Mouse (Mus musculus) heart, adult 9 months (tissue): Measurements from ENCODE around the gene Tmem221.

Source experiments
- DNase-seq, 2 experiments: peaks; one replicate each; pipeline ENCODE4 v3.0.0; 2022; ENCODE audit warnings: low spot score in 2 of 2

Tmem221 gene

GRCm38 (mm10) chr8:71511644-71512043 is 47.0 kb downstream of the Tmem221 start, which contains the start of gene Plvap:
Gene Plvap (minus strand): TSS chr8:71511752.
- DNase-seq = no peak

GRCm38 (mm10) chr8:71509316-71509715 is 49.4 kb downstream of the Tmem221 start:
- DNase-seq = peak in 1 of 2 experiments; percentile 48

- peak; percentile 76 to 84 for DNase-seq
Observed at GRCm38 (mm10) chr8:71507589-71508104, 51.0 kb downstream of the Tmem221 start.

GRCm38 (mm10) chr8:71505979-71506378 is 52.7 kb downstream of the Tmem221 start:
- peak in 1 of 2 experiments; percentile 59 for DNase-seq

- no peak for DNase-seq
Observed at GRCm38 (mm10) chr8:71505326-71505725, 53.3 kb downstream of the Tmem221 start.

- DNase-seq = no peak
Observed at GRCm38 (mm10) chr8:71504349-71504748, 54.3 kb downstream of the Tmem221 start.
